Mouse (Mus musculus) gastrocnemius, postnatal 25 days (tissue): ENCODE results near the gene Sorcs3. TPM values are rescaled to one million over a fixed set of nuclear protein-coding genes. Genes with fewer than 3 reads are reported as not detected.

Source experiments
- DNase-seq: peaks from one replicate; pipeline ENCODE4 v3.0.0; 2022
- total RNA-seq, 2 experiments: library from RNA; stranded (reverse); gene quantifications; 1 replicate in 1 of 2; 2 replicates in 1 of 2; pipeline ENCODE4 v1.2.3; 2021

Gene Sorcs3
- total RNA-seq, 2 experiments from 2014 or later = not detected

DNA sequence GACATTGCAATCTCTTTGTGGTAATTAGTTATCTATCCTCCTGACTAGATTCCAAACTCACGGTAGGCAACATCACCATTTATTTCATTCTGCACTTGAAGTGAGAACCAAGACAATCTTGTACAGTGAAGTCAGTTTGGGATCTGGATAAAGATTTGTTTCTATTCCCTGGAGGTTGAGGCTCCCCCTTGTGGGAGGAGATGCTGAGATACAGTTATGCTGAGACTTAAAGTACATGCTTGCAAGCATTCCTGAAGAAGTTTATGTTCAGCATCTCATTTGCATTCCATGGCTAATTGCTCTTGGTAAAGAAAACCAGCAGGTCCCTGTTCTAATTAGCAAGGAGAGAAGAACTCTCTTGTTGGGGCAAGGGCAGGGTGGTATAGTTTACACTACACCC is 185.7 kb downstream of the Sorcs3 start:
- no peak for DNase-seq

DNA sequence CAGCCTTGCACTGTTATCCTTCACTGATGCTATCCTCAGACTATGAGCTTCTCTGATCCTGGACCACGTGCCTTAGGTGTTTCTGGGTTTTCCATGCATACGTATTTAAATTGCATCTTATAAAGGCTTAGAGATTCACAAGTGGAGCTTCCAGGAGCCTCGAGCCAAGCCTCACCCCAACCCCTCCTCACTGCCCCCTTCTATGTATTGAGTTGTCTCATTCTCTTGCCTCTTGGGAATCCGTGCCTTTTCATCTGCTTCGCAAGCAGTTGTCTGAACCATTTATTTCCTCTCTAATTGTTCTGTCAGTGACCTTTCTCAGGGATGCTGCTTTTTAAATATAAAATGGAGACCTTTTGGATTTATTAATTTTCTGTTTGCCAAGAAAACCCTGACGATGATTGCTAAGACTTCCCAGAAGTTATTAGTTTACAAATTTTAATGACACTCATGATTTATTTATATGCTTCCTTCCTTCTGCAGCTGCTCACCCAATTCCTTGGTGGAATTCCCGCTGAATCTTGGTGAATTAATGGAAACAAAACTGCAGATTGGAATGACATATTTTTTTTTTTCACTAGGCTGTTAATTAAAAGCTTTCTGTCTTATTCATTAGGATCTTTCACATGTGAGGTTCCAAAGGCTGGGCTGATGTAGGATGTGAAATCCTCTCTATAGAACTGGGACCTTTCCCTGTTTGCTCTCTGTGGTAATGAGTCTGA is 199.1 kb downstream of the Sorcs3 start:
- no peak for DNase-seq

DNA sequence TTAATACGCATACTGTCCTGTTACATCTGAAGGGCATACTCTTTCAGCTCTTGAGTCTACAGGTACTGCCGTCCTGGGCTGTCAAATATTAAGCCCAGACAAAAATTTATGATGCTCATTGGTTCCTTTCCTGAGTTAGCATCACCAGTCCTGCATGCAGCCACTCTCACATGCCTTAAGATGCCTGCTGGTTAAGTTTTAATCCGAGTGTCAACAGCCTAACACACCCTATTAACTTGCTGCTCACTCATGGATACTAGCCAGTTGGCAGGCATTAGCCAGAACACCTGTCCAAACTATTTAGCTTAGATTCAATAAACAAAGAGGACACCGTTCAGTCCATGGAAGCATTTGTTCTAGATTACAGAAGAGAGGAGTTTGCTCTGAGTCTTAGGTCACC is 202.4 kb downstream of the Sorcs3 start:
- no peak for DNase-seq

DNA sequence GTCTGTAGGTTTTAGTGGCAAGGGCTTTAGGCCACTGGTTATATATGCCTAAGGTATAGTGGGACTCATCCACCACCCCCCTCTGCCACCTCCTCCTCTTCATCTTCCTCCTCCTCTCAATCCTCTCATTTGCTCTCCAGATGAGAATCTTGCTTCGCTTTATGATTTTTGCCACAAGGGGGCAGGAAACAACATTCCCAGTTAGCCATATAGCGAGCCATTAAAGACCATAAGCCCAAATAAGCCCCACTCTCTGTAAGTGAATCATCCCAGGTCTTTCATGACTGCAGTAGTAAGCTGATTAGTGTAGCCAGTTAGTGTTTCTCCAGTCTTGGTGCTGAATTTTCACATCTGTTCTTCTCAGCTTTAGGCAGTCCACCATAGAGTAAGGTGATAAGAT is 205.5 kb downstream of the Sorcs3 start:
- no peak for DNase-seq

DNA sequence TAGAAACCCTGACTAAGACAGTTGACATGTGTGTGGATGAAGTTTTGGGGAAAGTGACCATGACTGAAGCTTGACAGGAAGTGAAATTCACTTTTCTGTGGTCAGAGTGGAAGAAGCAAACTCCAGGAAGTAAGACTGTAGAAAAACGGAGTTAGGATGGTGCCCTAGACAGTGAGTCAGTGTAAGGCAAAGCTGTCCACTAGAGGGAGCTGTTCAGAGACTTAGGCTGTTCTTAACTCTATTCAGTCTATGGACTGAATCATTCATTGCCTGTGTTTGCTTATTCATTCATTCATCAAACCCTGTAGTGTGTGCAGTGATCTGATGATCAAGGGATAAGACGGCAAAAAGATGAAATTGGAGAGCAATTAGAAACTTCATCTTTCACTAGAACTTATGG is 208.0 kb downstream of the Sorcs3 start:
- no peak for DNase-seq

DNA sequence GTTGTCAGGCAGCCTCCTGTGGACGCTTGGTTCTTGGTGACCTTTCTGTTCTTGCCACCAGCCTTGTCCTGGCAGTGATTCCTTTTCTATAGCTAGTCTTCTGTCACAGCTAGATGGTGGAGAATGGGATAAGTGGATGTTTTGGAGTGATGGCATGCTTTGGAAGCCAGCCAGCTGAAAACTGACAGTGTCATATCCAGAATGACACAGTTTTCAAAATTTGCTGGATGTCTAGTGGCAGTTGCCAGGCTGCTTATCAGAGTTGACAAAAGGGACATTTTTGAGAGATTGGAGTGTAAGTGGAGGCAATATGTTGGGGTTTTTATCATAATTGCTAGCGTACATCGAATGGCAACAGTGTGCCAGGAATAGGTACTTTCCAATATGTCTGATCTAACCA is 212.5 kb downstream of the Sorcs3 start:
- no peak for DNase-seq

DNA sequence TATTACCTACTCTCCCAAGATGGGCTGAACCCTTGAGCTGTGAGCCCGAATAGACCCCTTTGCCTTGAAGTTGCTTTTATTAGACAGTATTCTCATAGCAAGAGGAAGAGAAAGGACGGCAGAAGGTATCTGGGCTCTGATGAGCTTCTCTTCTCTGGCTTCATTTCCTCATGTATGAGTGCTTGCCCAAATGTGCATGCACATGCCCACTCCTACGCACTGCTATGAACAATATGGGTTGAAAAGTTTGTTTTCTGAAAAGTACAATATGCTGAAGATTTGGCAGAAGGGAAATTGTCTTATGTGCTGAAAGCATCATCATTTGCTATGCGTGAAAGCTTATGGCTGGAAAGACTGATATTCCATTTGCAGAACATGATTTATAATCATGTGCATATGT is 223.4 kb downstream of the Sorcs3 start:
- DNase-seq = no peak

DNA sequence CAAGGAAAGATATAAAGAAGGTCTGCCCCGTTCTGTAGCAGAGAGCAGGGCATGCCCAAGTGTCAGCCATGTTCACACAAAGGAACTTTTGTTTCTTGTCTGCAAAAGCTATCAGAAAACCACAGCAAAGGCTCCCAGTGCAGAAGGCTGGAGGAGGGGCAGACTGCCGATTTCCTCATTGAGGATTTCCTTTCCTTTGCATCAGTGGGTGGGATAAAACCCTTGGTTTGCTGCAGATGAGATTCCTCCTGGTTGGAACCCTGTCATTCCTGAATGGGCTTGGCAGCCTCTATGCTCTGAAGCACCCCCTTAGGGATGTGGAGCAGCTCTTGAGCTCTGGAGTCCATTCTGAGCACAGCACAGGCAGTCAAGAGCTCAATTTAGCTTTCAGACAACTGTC is 223.9 kb downstream of the Sorcs3 start:
- DNase-seq = no peak

DNA sequence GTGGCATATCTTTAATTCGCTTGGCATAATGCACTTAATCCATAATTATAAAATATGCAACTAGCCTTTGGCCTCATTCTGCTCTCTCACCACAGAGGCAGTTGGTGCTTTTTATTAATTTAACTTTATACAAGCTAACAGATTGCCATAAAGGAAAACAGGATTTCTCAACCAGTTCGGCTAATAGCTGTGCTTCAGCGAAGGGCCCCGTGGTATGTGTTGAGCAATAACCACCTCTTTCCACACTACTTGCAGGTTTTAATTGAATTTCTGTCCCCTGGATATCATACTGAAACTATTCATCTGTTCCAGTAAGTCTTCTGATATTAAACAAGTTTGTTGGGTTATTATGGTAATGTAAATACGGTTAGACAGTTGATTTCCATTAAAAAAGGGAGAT is 224.5 kb downstream of the Sorcs3 start:
- no peak for DNase-seq

DNA sequence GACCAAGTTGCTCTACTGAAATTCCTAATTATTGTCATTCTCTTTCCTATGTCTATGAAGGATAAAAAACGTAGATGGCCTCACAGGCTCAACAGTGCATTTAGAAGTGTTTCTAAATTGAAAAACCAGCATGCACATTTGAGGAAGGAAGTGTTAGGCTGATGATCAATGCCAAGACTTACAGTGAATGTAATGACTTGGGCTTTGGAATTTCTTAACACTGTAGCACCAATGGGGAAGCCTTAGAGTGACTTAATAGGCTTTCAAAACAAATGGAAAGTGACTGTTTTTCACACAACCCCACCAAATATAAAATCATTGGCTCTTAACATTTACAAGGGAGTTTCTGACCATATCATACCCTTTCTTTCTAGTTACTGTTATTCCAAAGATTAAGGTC is 232.6 kb downstream of the Sorcs3 start:
- DNase-seq = no peak

DNA sequence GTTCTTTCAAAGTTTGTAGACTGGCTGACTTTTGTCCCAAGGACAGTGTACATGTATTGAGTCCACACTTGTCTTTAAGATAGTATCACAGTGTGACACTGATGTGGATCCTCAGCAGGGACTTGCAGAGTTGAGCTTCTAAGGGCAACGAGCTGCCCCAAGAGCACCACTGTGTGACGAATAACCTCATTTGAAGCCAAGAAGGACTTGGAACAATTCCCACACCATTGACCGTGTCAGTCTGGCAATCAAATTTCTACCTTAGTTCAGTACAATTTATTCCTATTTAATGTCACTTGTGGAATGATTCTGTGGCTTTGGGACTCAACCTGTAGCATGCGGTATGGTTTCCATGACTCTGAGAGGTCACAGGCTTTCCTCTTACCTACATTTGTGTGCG is 255.3 kb downstream of the Sorcs3 start:
- no peak for DNase-seq

DNA sequence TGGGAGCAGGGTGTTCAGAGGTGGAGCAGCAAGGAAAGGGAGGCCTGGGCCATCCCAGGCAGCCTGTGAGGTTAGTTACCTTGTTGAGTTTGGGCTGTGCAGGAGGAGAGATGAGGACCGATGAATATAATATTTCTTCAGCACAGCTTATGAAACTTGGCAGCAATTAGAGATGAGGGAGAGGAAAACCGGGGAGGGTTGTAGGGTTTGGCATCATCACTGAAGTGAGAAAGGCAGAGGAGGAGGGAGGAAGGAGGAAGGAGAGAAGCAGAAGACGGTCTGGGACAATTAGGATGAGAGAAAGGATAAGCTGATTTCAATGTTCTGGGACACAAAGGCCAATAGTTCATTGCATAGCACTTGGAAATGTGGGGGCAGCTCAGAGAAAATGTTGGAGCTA is 256.6 kb downstream of the Sorcs3 start:
- no peak for DNase-seq

DNA sequence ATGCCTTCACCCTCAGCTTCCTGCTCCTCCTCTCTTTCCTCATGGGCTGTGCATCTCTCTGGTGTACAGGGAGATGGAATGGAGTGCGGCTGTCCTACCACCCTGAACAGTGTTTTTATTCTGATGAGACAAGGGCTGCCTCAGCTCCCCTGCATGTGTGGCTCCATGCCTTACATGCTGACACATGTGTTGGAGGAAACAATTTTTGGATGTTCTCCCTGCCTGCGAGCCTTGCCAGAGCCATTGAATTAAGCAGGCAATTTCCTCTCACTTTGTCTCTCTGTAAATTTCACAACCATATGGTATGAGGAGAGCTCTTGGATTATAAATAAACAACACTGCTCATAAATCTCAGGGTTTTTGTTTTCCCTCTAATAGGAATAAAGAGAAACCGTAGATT is 257.7 kb downstream of the Sorcs3 start:
- DNase-seq = no peak

DNA sequence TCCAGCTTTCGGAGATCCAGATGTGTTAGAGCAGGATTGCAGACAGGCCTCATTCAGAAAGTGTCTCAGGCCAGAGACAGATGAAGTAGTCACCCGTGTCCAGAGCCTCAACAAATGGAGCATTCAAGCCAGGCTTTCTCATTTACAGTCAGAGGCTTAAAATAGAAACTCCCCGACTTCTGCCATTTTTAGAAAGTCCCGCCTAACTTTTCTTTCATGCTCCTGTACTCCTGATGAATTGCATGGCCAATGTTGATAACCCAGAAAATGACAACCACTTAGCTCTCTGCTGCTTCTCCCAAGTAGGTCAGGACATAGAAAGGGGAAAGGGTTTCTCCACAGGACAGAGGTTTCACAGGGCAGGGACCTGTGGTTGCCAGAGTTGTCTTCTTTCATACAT is 261.6 kb downstream of the Sorcs3 start:
- DNase-seq = no peak

DNA sequence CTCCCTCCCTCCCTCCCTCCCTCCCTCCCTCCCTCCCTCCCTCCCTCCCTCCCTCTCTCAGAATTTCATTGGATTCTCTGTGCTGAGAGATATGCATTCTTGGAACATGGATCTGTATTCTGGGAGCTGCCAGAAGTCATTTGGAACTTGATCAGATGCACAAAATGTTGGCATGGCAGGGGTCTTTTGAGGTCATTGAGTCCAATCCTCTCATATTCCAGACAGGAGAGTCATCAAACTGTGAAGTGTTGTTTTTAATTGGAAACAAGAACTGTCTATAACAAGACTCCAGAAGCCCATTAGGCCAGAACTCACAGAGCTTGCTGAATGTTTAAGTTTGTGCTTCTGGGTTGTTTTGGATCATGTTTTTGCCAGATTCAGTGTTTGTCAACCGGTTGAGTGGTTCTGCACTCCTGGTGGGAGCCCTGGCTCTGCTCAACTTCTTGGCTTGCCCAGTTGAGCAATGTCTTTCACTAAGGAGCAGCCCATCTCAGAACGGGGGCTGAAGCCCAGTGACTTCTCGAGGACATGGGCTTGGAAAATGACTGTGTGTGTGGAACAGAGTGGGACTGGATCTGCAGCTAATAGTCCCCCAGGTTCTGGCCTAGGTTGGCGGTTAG is 264.1 kb downstream of the Sorcs3 start:
- DNase-seq = no peak

DNA sequence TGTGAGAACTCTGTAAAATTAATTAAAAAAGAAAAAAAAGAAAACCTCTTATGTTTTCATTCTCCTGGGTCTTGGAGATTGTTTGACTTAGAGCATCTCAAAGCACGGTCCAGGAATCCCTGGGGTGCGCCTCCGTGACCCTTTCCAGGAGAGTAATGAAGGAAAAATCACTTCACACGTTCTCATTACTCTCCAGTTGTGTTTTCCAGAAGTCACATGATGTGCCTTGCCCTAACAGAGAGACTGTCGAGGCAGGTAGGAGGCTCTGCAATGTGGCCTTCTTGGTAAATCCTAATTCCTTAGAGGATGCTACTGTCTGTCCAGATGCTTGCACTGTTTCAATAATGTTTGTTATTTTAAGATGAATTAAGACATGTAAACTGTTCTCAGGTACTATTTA is 266.1 kb downstream of the Sorcs3 start:
- DNase-seq = no peak

DNA sequence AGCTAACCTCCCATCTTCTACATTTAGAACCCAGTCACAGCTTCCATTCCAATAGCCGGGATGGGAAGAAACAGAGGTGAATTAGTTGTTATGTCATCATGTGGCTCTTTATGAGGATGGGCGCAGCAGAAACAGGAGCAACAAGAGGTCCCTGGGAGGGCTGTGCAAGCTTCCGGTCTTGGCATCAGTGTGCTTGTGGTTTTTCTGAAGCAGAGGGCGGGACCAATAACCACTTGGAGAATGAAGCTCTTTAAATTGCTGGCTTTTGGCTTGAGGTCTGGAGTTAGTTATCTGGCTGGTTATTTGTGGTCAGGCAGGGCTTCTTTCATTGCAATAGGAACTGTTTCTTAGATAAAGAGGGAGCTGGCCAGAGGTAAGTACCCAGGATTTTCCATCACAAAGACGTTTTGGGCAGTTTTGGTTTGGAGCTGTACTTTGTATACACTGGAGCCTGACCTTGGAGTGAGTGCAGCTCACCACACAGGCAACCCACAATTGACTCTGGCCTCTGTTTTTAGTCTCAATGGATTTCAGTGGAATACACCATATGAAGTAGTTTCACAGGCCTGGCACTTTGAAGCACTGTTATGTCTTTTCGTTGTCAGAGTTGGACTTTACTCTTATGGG is 270.1 kb downstream of the Sorcs3 start:
- no peak for DNase-seq

DNA sequence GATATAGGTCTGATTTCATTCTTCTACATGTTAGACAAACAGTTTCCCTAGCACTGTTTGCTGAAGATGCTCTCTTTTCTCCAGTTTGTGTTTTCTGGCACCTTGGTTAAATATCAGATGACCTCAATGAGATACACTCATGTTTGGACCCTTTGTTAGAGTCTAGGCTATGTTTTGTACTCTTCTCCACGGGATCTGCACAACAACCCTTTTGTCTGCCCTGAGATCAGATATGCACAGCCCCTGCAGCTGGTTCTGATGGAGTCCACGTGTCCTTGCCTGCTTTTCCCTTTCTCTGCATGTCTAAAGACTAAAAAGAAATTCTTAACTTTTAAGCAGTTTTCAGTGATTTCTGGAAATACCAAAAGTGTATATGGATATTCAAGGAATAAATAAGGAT is 273.0 kb downstream of the Sorcs3 start:
- DNase-seq = no peak

DNA sequence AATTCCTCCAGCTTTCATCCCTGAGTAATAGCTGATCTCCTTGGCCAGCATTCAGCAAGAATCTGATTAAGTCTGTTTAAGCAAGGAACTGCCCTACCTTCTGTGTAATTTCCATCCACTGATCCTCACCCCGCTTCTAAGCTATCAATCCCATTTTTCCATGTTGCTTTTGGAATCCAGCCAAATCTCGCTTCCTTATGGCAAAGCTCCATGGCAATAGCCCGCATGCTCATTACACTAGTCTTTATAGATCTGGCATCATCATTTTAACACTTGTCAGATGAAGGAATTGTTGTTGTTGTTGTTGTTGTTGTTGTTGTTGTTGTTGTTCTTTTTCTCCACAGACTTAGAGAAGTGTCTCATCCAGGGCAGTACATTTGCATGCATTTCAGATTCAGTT is 277.1 kb downstream of the Sorcs3 start:
- DNase-seq = no peak

DNA sequence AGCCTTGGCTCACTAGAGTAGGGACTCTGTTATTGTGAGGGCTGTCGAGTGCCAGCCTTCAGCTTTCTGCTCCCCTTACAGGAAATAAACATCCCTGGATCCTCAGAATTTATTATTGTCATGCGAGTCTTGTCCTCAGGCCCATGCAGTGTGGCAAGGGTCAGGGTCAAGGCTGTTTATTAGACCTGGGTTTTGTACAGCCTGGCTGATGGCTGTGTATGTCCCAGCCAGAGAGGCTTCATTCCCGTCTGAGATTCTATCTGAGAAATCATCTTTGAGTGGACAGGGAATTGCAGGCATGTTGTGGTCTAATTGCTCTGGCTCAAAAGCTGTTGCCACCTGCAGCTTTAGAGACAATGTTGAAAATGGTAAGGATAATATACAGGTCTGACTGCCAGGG is 285.3 kb downstream of the Sorcs3 start:
- DNase-seq = no peak

DNA sequence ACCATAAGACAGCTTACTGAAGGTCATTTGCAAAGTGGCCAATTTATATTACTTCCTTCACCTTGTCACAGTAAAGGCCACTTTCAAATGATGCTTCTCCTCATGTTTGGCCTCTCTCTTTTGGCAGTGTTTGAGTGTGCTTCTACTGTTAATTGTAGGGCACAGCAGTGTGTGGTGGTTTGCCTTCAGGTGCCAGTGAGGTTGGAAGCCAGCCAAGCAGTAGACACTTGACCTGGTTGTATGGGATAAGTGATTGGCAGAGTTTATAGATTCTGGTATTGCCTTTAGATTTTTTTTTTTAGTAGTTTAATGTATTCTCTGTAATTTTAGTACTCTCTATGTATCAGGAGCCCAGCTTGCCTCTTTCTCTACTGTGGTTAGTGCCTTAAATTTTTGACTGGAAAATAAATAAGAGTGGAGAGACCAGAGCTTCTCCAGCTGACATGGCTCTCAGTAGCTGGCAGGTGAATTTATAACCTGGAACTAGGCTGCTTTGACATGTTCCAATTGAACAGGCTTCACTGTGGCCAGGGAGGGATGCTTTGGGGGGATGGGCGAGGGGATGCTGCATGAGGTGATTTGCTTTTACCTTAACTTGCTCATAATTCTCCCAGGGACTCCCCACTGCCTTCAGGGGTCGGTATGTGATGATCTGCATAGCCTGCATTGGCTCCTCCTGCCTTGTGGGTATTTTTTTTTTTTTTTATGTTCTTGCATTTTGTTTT is 298.2 kb downstream of the Sorcs3 start:
- DNase-seq = no peak

DNA sequence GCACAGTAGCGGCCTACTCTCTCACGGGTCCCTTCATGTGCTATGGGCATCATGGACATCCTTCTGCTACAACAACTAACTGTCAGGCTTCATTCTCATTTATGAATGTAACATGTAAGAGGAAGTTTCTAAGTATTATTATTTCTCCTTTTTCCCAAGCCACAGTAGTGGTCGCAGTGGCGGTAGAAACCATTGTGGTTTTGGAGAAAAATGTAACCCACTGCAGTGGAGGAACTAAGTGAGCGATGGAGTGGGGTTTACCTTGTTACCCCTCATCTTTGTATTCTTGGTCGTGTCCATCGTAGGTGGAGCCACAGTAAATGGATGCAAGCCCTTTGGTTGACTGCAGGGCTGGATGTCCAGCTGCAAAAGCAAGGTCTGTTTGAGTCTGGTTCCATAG is 318.0 kb downstream of the Sorcs3 start:
- no peak for DNase-seq

DNA sequence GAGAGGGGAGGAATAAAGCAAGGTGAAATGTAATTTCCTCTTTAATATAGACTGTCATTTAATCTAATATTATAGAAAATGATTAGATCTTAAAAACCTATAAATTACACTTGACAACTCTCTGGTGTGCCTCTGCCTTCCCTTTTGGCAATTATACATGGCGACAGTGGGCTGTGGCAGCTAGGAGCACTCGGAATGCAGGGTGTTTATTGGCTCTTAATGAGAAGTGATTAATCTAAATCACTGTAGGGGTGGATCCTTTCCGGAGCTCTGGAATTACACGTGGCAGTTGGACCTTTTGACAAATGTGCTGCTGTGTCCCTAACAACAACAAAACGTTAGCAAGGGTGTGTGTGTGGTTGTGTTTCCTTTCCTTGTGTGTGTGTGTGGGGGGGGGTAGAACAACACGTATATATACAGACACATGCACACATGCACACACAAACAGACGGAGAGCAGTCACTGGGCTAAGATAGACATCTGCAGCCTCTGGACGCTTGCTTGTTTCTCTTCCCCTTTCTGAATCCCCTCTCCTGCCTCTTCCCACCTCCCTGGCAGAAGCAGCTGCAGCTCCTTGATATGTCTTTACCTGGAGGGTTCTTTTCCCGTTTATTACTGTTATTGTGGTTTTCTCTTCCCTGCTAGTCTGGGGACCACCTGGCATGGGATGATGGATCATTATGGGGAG is 318.8 kb downstream of the Sorcs3 start:
- DNase-seq = no peak
